Mouse (Mus musculus) lung, adult 2 months (tissue): ENCODE measurements around the gene Car14.

ENCODE experiments used
- CTCF ChIP-seq: fragments of 200-500 bp; IDR thresholded peaks from 2 replicates; pipeline ENCODE4 v1.5.1; 2011; ENCODE audit warnings: mild to moderate bottlenecking, low read length, control low read depth; ENCODE audit not compliant: insufficient read depth
- POLR2A ChIP-seq: fragments of 200-500 bp; IDR thresholded peaks from 2 replicates; pipeline ENCODE4 v1.6.1; 2011; ENCODE audit warnings: low read depth, mild to moderate bottlenecking, control low read depth, low read length, borderline replicate concordance; ENCODE audit errors: extremely low read depth

GRCm38 (mm10) chr3:95881979-95882815 lies 22.3 kb downstream of the Car14 start, which contains the start of gene Ciart:
- TF ChIP-seq CTCF, result no peak
- TF ChIP-seq POLR2A, result peak; percentile 81
